Mouse (Mus musculus) cerebellum, postnatal 14 days (tissue): ENCODE measurements at regions not wholly inside any gene's neighbourhood (a gene's known extent, or its start where the extent isn't known, plus 50 kb on each side); places are given as distances from the start of the nearest gene placed in this dataset.
A peak's percentile ranks its signal among the peaks of the same experiment; 100 is the strongest.

ENCODE experiments used
- DNase-seq, 2 experiments: peaks; one replicate each; pipeline ENCODE4 v3.0.0; 2021; ENCODE audit warnings: mixed read lengths in 2 of 2

GRCm38 (mm10) chr14:90600554-90600953, 2129.4 kb upstream of the Pcdh20 start:
- DNase-seq, result peak; percentile 24 to 66
